Mouse (Mus musculus) lung, postnatal 25 days (tissue): ENCODE data around the gene Gm28171.
"Not testable (repeated sequence)": the region's sequence is repeated elsewhere in the genome, so short reads cannot be mapped to it uniquely, and the experiment has no call there.

Experiments
- DNase-seq: peaks from one replicate; pipeline ENCODE4 v3.0.0; 2022; ENCODE audit warnings: low spot score

The Gm28171 gene

GRCm38 (mm10) chrY:5793095-5793494 lies at the start of gene Gm28171:
TSS of gene Gm28171 (plus strand) at chrY:5793395.
- DNase-seq: not testable (repeated sequence)
